Mouse (Mus musculus) spleen, adult 12 weeks (tissue): ENCODE results near the gene Wnk1.
"Not testable (repeated sequence)": the region's sequence is repeated elsewhere in the genome, so short reads cannot be mapped to it uniquely, and the experiment has no call there.

Experiments
- DNase-seq: peaks from one replicate; pipeline ENCODE4 v3.0.0; 2022; ENCODE audit warnings: low spot score

Gene Wnk1

DNA sequence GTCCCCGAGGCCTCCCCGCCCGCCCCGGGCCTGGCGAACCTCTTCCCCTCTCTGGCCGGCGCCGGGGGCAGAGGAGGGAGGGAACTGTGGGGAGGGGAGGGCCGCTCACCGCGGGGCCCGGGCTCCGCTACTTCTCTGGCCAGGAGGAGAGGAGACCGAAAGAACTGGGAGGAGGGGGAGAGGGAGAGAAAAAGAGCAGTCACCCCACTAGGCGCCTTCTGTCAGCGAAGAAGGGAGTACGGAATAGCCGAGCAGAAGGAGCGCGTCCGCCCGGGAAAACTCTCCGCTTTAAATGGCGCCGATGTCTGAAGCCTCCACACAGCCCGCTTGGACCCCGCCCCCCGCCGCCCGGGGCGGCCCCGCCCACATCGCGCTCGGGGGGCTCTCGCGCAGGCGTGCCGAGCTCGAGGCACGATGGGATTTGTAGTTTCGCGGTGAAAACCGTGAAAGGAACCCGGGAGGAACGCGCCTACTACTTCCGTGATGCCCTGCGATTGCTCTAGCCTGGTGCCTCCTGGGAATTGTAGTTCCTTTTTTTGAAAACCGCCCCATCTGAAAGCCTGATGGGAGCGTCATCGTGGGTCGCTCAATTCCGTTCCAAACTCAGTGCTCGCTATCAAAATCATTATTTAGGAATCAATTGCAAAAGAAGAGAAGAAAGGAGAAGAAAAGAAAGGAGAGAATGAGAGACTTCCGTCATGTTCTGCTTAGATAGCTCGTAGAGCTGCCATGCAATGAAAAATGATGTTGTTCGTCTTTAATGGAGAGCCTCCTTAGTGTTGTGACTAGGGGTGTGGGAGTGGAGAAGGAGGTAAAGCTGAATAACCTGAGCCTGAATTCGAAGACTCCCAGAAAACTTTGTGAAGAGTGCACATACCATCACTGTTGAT lies at the start of gene Wnk1:
Gene Wnk1 (minus strand): TSS at position 307 of the 890 bp plus-strand sequence.
- peak; percentile 98 for DNase-seq

DNA sequence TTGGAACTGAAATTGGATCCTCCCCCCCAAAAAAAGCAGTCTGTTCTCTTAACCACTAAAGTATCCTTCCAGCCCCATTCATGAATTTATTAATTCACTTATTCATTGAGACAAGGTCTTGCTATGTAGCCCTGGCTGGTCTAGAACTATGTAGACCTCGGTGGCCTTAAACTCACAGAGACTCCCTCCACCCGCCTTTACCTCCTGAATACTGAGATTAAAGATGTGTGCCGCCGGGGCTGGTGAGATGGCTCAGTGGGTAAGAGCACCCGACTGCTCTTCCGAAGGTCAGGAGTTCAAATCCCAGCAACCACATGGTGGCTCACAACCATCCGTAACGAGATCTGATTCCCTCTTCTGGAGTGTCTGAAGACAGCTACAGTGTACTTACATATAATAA lies 48.6 kb upstream of the Wnk1 start:
- DNase-seq: not testable (repeated sequence)

DNA sequence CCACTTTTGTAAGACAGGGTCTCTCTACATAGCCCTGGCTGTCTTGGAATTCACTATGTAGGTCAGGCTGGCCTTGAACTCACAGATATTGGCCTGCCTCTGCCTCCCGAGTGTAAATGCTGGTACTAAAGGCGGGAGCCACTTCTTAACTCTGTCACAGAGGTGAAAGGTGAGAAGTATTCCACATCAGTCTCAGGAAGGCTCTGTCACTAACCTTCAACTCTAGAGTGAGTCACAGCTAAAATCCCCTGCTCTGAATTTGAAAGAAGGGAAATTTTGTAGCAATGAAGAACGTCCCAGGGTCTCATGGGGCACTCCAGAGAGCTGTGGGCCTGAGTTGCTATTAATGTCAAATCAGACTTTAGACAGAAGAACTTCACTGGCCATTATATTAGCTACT lies 47.4 kb upstream of the Wnk1 start:
- no peak for DNase-seq

DNA sequence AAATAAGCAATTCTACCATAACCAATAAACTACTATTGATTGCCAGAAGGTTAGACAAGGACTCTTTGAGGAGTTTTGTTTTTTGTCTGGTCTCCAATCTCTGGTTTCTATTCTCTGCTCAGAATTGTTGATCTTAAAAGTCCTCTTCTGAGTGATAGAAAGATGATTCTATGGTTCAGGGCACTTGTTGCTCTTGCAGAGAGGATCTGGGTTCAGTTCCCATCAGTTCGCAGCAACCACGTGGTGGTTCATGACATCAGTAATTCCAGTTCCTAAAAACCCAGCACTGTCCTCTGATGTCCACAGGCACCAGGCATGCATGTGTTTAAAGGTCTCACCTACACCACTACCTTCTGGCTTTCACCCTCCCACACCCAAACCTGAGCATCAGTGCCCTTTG lies 46.5 kb upstream of the Wnk1 start:
- DNase-seq: no peak

GRCm38 (mm10) chr6:120083442-120083841 lies 45.0 kb upstream of the Wnk1 start:
- no peak for DNase-seq

- DNase-seq: peak; percentile 38
These were observed 44.5 kb upstream of the Wnk1 start for GRCm38 (mm10) chr6:120082951-120083411.

DNA sequence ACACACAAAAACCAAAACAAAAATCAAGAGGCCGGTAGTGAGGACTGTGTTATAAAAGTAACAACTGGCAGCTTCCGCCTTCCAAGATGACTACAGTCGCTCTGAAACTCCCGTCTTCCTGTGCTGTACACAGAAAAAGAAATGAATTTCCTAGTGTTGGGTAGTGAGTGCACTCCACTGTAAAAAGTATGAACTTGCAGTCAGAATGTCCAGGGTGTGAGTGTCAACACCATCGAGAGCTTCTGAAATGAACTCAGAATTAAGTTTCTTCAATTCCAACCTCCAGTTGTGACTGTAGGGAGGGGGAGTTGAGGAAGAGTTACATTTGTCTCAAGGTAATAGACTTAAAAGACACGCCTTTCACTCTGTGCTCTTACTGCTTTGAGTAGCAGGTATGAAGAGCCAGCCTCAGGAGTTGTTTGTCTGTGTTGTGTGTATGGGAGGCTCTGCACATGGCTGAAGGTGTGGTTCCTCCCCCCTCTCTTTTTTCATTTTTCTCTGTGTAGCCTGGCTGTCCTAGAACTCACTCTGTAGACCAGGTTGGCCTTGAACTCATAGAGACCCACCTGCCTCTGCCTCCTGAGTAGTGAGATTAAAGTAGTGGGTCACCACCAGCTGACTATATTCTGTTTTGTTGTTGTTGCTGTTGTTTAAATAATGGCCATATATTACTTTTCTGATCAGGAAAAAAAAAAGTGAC lies 43.9 kb upstream of the Wnk1 start:
- no peak for DNase-seq

DNA sequence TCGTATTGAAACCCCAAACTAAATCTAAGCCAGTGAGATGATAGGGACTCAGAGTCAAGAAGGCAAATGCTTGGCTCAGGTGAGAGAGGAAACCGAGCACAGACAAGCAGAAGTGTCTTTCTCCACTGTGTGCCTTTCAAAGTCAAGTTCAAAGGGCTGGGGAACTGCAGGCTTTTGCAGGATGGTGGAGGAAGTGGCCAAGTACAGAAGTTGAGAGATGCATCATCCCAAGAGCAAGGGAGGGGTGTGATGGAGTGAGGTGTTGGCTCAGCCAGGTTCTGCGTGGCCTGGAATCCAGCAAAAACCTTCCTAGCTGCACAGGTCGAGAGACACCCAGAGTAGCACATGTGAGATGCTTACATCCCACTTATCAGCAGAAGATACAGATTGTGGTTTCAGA lies 43.0 kb upstream of the Wnk1 start:
- no peak for DNase-seq

DNA sequence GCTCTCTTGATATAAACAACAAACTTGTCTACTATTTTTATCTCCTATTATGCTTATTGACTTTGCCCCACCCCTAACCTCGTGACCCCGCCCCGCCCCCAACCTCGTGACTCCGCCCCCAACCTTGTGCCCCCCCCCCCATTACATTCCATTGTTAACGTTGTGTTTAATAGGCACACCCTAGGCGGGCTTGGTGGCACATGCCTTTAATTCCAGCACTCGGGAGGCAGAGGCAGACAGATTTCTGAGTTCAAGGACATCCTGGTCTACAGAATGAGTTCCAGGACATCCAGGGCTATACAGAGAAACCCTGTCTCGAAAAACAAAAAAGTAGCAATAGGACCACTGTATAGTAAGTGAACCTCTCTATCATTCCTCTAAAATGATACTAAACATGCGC lies 41.1 kb upstream of the Wnk1 start:
- no peak for DNase-seq

- DNase-seq: peak; percentile 12
These were observed 38.4 kb upstream of the Wnk1 start for GRCm38 (mm10) chr6:120076619-120077450.

DNA sequence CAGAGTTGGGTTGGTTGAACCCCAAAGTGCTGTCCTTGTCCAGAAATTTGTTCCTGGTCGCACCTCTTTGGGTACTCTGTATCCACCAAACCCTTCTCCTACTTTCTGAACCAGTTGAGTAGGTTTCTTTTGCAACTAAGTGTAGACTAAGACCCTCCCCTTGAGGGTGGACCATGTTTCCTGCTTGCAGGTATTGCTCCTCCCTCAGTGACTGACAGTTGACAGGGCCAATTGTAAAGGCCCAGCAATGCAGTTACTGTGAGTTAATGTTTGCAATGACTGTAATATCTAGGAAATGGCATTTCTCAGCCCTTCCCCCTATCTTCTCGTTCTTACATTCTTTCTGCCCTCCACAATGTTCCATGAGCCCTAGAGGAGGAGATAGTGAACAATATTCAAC lies 34.2 kb upstream of the Wnk1 start:
- DNase-seq: no peak

- DNase-seq: no peak
These were observed 31.1 kb upstream of the Wnk1 start for GRCm38 (mm10) chr6:120069546-120069945.

DNA sequence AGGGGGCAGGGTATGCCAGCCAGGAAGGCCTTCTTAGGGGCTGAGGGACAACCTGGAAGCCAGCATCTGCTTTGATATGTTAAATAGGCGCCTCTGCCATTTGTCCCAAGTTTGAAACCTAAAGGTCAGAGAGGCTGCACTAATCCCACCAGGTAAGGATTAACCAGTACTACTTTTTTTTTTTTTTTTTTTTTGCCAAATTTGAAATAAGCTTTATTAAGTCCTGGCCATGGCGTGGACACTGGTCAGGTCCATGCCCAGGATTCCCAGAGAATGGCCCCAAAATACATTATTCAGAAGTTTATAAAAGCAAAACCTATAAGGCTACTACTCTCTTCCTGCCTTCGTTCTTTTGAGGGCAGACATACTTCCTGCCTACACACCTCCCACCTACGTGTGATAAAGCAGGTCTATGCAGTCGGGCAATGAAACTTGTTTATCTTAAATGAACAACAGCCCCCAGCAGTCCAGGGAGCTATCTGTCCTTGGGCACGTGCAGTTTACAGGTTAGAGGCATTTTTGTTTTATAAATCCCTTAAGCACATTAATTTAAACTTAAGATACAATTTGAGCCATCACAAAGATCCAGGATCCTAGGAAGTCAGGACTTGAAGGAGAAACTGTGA lies 27.2 kb upstream of the Wnk1 start:
- no peak for DNase-seq

GRCm38 (mm10) chr6:120064627-120065026 lies 26.2 kb upstream of the Wnk1 start:
- no peak for DNase-seq

DNA sequence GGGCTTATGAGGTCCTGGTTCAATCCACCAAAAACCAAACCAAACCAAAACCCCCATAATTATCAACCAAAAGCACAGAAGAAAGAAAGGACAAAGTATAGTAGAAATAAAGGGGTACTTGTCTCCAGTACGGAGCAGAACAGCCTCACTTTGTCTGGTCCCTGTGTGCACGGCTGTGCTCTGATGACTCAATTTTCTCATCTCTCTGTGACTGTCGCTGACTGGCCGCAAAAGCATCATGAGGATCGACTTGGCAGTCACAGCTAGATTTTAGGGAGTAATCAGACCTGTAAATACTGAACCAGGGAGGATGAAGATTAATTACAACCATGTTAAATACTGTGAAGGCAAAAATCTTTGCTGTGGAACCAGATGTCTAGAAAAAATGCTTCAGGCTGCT lies 24.5 kb upstream of the Wnk1 start:
- DNase-seq: no peak

DNA sequence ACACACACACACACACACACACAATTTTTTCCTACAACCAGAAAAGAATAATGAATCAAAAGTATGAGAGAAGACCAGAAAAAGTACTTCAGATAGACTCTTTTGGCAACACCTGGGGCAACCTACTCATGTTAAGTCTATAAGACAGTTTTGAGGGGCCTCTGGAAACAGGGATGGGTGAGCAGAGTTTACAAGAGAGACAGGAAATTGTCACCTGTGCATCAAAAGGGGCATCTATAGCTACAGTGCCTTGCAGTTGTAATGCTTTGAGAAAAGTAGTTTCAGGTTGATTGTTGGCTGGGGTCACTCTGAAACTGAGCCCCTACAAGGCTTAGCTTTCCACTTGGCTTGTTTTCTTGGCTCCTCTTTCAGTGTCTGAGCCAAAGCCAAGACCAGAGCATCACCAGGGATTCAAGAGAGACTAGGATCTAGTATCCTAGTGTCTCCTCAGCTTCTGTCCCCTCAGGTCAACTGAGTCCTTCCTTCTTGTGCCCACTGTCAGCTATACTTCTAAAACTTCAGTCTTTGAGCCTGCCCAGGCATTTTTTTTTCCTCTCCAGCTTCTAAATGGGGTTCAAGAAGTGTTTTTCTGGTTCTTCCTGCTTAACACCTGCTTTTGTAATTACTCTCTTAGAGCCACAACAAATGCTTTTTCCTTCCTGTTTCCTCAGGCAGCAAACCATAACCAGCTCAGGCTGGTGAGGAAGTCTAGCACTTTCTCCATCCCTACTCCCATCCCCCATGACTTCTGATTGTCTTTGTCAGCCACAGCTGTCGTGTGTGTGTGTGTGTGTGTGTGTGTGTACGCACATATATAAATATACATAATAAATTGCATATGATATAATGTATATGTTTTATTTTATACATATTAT lies 17.4 kb upstream of the Wnk1 start:
- DNase-seq: no peak

GRCm38 (mm10) chr6:120054412-120054811 lies 15.9 kb upstream of the Wnk1 start:
- no peak for DNase-seq

- DNase-seq: no peak
These were observed 9.3 kb upstream of the Wnk1 start for GRCm38 (mm10) chr6:120047705-120048292.

GRCm38 (mm10) chr6:120045406-120045805 lies 6.9 kb upstream of the Wnk1 start:
- no peak for DNase-seq

GRCm38 (mm10) chr6:120042632-120043220 lies 4.3 kb upstream of the Wnk1 start:
- DNase-seq: no peak
